Mouse (Mus musculus) embryonic fibroblast, embryonic 13.5 days (primary cell): ENCODE results near the gene Olfr1061.

Source experiments
- CTCF ChIP-seq: IDR thresholded peaks from 2 replicates; pipeline ENCODE4 v1.5.1; 2011; ENCODE audit warnings: mild to moderate bottlenecking, control low read depth, low read length, moderate library complexity, borderline replicate concordance; ENCODE audit not compliant: insufficient read depth
- POLR2A ChIP-seq: IDR thresholded peaks from 2 replicates; pipeline ENCODE4 v1.6.1; 2011; ENCODE audit warnings: low read depth, mild to moderate bottlenecking, control low read depth, low read length, moderate library complexity

DNA sequence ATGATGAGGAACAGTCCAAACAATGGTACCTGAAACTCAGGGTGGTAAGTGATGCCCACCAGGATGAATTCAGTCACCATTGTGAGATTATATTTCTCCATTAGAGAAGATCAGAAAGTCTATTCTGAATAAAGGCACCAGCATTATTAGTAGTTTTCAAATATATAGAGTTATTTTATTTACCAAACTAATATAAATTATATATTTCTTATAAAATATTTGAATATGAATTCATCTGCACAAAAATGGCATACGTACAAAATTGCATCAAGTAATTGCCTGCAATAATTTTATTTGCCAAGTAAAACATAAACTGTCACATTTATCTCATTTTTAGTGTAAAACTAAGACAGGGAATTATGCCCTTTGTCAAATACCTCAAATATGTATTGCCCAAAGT, 42.3 kb upstream of the Olfr1061 start, which contains the start of gene Olfr1066:
- TF ChIP-seq CTCF (no peak), POLR2A (no peak)
